11 mouse cellular contexts compared by ENCODE assay signal in the genomic region with DNA sequence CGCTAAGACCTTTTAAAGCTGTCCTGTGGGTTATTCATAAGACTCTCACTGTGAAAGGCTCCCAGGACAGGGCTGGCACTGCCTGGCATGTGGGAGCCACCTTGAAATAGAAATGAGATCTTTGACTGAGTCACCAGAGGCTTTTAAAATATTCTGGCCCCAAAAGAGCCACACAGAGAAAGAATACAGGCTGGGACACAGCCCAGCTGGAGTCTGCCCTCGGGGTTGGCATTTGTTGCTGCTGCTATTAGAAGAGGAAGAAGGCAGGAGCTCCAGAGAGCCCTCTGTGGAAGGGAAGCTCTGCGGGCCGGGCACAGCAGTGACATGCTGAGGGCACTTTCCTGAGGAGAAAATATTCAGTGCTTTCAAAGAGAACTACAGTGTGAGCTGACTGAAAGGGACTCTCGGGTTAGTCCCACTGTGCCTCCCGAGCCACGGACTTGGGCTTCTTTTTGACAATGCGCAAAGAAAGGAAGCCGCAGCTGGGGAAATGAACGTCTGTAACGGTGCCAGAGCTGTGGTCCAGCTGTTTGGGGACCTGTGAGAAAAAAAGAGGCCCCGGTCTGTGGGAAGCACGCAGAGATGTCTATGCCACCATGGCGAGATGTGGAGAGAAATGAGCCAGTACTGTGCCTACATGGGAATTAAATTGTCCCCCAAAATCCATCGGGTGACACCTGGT. TPM values are rescaled to one million over a fixed set of nuclear protein-coding genes. Genes with fewer than 3 reads are reported as not detected.
A peak's percentile ranks its signal among the peaks of the same experiment; 100 is the strongest.
DNase-seq lines count a peak whose midpoint lies in the region; ATAC-seq and TF ChIP-seq lines count a peak whose summit lies in the region.
"Had no signal": no experiment of that assay in that cellular context is flagged by ENCODE, and none has a peak within 500 bp of the region (broad histone marks: within the 10 kb centered on the region; RNA-seq: fewer than 3 reads in every experiment).

No protein-coding gene starts in this region.

- H3K79me2 ChIP-seq in heart, adult 2 months (replicated peaks; ENCODE audit: control insufficient read depth, insufficient read depth, low read length): no peaks in the 10 kb centered on the region

- no peak for TF ChIP-seq EP300 in heart, adult 2 months (IDR thresholded peaks at IDR 0.05; ENCODE audit: insufficient read depth, low read depth, low read length)

- no peak for TF ChIP-seq CTCF in heart, adult 2 months (IDR thresholded peaks at IDR 0.05)
- no peak for TF ChIP-seq CTCF in E14TG2a.4 (conservative IDR thresholded peaks at IDR 0.05; ENCODE audit: low read length)
- TF ChIP-seq CTCF in hindbrain, postnatal 0 days (IDR thresholded peaks at IDR 0.05; ENCODE audit: low read depth): no peak

- H3K4me1 ChIP-seq in heart, adult 2 months (ENCODE audit: control insufficient read depth, insufficient read depth, low read length): peaks cover 4% of the 10 kb centered on the region
- peaks cover 11% of the 10 kb centered on the region for H3K4me1 ChIP-seq in heart, embryonic 12.5 days (replicated peaks)
- peaks cover 9% of the 10 kb centered on the region; the same call in 1 of the 2 replicates for H3K4me1 ChIP-seq in E14TG2a.4 (replicated peaks; ENCODE audit: low read depth, low read length)
- no peaks in the 10 kb centered on the region for H3K4me1 ChIP-seq in hindbrain, postnatal 0 days (ENCODE audit: insufficient read depth, low read length)
- H3K4me1 ChIP-seq: liver, embryonic 13.5 days had no signal

- WGBS in heart, adult 2 months: 68% methylated on average over 15 of the region's 15 CpGs
- 83% methylated on average over 15 of the region's 15 CpGs for WGBS in heart, embryonic 12.5 days
- WGBS in hindbrain, postnatal 0 days: 43% methylated on average over 15 of the region's 15 CpGs

- no peak overlapping the region for H3K9ac ChIP-seq in heart, adult 2 months (ENCODE audit: low read depth, low read length)
- no peak overlapping the region for H3K9ac ChIP-seq in heart, embryonic 12.5 days
- H3K9ac ChIP-seq in hindbrain, postnatal 0 days (replicated peaks; ENCODE audit: low read length): no peak overlapping the region
- H3K9ac ChIP-seq: embryonic facial prominence, embryonic 15.5 days; liver, embryonic 13.5 days had no signal

- no peak overlapping the region for H3K4me2 ChIP-seq in heart, embryonic 12.5 days
- H3K4me2 ChIP-seq in hindbrain, postnatal 0 days (ENCODE audit: low read depth, low read length): no peak overlapping the region
- H3K4me2 ChIP-seq: embryonic facial prominence, embryonic 15.5 days; liver, embryonic 13.5 days had no signal

- TF ChIP-seq POLR2A in heart, adult 2 months (IDR thresholded peaks at IDR 0.05; ENCODE audit: insufficient read depth, low read depth, low read length): no peak

- peak; percentile 38 to 61 for DNase-seq in heart, adult 2 months
- DNase-seq in adrenal gland, postnatal 14 days: peak; percentile 62
- DNase-seq in hindbrain, postnatal 0 days (ENCODE audit: low spot score): peak; percentile 58
- DNase-seq in liver: no peak
- DNase-seq in urinary bladder, postnatal 25 days (ENCODE audit: low spot score): no peak
- DNase-seq: liver, embryonic 13.5 days had no signal

- no peak overlapping the region for H3K4me3 ChIP-seq in heart, adult 2 months
- H3K4me3 ChIP-seq in heart, embryonic 12.5 days: no peak overlapping the region
- H3K4me3 ChIP-seq in E14TG2a.4 (replicated peaks; ENCODE audit: low read length): peak overlapping the region; percentile 49
- H3K4me3 ChIP-seq in hindbrain, postnatal 0 days (ENCODE audit: low read length): no peak overlapping the region
- H3K4me3 ChIP-seq: embryonic facial prominence, embryonic 15.5 days; liver, embryonic 13.5 days had no signal

- intact Hi-C loops in heart, adult 2 months (cut with DNase I): no loop called here

- H3K27me3 ChIP-seq in heart, adult 2 months (ENCODE audit: control insufficient read depth, insufficient read depth, low read length): no peaks in the 10 kb centered on the region
- no peaks in the 10 kb centered on the region for H3K27me3 ChIP-seq in heart, embryonic 12.5 days (replicated peaks)
- H3K27me3 ChIP-seq in E14TG2a.4 (ENCODE audit: insufficient read depth, low read length): no peaks in the 10 kb centered on the region
- no peaks in the 10 kb centered on the region for H3K27me3 ChIP-seq in hindbrain, postnatal 0 days (ENCODE audit: insufficient read depth, low read length)
- H3K27me3 ChIP-seq: embryonic facial prominence, embryonic 15.5 days; liver, embryonic 13.5 days; Patski had no signal

- peak overlapping the region; percentile 46 for H3K27ac ChIP-seq in heart, adult 2 months
- H3K27ac ChIP-seq in heart, embryonic 12.5 days (ENCODE audit: poor library complexity, severe bottlenecking): no peak overlapping the region
- peak overlapping the region; percentile 56 for H3K27ac ChIP-seq in hindbrain, postnatal 0 days
- H3K27ac ChIP-seq: embryonic facial prominence, embryonic 15.5 days; liver, embryonic 13.5 days had no signal

- H3K36me3 ChIP-seq in heart, adult 2 months (ENCODE audit: control insufficient read depth, insufficient read depth, low read length): no peaks in the 10 kb centered on the region
- no peaks in the 10 kb centered on the region for H3K36me3 ChIP-seq in heart, embryonic 12.5 days
- no peaks in the 10 kb centered on the region for H3K36me3 ChIP-seq in E14TG2a.4 (ENCODE audit: insufficient read depth, low read length)
- H3K36me3 ChIP-seq in hindbrain, postnatal 0 days (ENCODE audit: insufficient read depth, low read length): no peaks in the 10 kb centered on the region
- H3K36me3 ChIP-seq: embryonic facial prominence, embryonic 15.5 days; liver, embryonic 13.5 days had no signal

- no peaks in the 10 kb centered on the region; the same call in 1 of the 2 replicates for H3K9me3 ChIP-seq in heart, embryonic 12.5 days (replicated peaks)
- no peaks in the 10 kb centered on the region for H3K9me3 ChIP-seq in E14TG2a.4 (ENCODE audit: low read length)
- H3K9me3 ChIP-seq in hindbrain, postnatal 0 days (ENCODE audit: low read length): no peaks in the 10 kb centered on the region
- H3K9me3 ChIP-seq: embryonic facial prominence, embryonic 15.5 days; liver, embryonic 13.5 days had no signal

- ATAC-seq in heart, embryonic 12.5 days (ENCODE audit: insufficient number of reproducible peaks, low FRiP score): no peak
- ATAC-seq in hindbrain, postnatal 0 days: peak; percentile 77
- no peak for ATAC-seq in granulocyte monocyte progenitor cell, adult 5-6 weeks (replicated peaks; ENCODE audit: poor library complexity, severe bottlenecking)
- ATAC-seq: Patski had no signal

RNA-seq across cellular contexts. Expression of gene Mis18a, which starts 34.4 kb away (rescaled TPM):
- 1 to 10 TPM; 1.9 to 2.9 TPM for total RNA-seq in heart, adult 2 months (2021)
- 3.8 and 6.1 TPM in 2 replicates for polyA plus RNA-seq in heart, adult 2 months (2012; rRNA removed)
- 36.9 and 38.9 TPM in 2 replicates for polyA plus RNA-seq in heart, embryonic 12.5 days (2016; fragmentation: Nextera tagmentation; extraction: Ambion mirVana)
- 7.4 and 8.6 TPM in 2 replicates for total RNA-seq in adrenal gland, postnatal 14 days (2021)
- 16.9 and 22.0 TPM in 2 replicates for total RNA-seq in hindbrain, postnatal 0 days (2014; rRNA removed)
- polyA plus RNA-seq in hindbrain, postnatal 0 days (2015; fragmentation: Nextera tagmentation; extraction: Ambion mirVana): 29.0 and 29.7 TPM in 2 replicates
- 47.2 and 51.6 TPM in 2 replicates for total RNA-seq in granulocyte monocyte progenitor cell, adult 5-6 weeks (2014; fragmentation: Nextera tagmentation)
- total RNA-seq in granulocyte monocyte progenitor cell, adult 5-6 weeks (2017): 38.0 and 70.5 TPM in 2 replicates

RNA-seq across cellular contexts. Expression of gene Mrap, which starts 45.2 kb away (rescaled TPM):
- total RNA-seq in heart, adult 2 months (2021): 10 to 100 TPM; 15.7 to 17.5 TPM
- 30.5 and 47.6 TPM in 2 replicates for polyA plus RNA-seq in heart, adult 2 months (2012; rRNA removed)
- 26.3 and 26.4 TPM in 2 replicates for polyA plus RNA-seq in heart, embryonic 12.5 days (2016; fragmentation: Nextera tagmentation; extraction: Ambion mirVana)
- total RNA-seq in adrenal gland, postnatal 14 days (2021): 497 and 542 TPM in 2 replicates
- 1.4 and 2.9 TPM in 2 replicates for total RNA-seq in hindbrain, postnatal 0 days (2014; rRNA removed)
- polyA plus RNA-seq in hindbrain, postnatal 0 days (2015; fragmentation: Nextera tagmentation; extraction: Ambion mirVana): 1.3 and 1.6 TPM in 2 replicates
- not detected in 2 replicates for total RNA-seq in granulocyte monocyte progenitor cell, adult 5-6 weeks (2014; fragmentation: Nextera tagmentation)
- 0.62 TPM in 1 of 2 replicates, not detected in the other for total RNA-seq in granulocyte monocyte progenitor cell, adult 5-6 weeks (2017)
- polyA plus RNA-seq: Patski had no signal

Comparison
In these comparisons a context has a peak if more than half of its experiments do, and no peak if none do; other contexts are left out.
1. DNase-seq: peak in heart, adult 2 months (2 of 2), adrenal gland, postnatal 14 days (single experiment) and hindbrain, postnatal 0 days (single experiment); none in liver (single experiment) and urinary bladder, postnatal 25 days (single experiment).
2. RNA of gene Mrap, which starts 45.2 kb away (total RNA-seq): 497 to 542 TPM in adrenal gland, postnatal 14 days; 15.7 to 17.5 TPM in heart, adult 2 months, 1.4 to 2.9 TPM in hindbrain, postnatal 0 days and 0.62 TPM in granulocyte monocyte progenitor cell, adult 5-6 weeks; every median in the first group is over 10 times any median in the second.